Mouse (Mus musculus): Measurements from ENCODE around the gene Rgs12. TPM values are rescaled to one million over a fixed set of nuclear protein-coding genes. Genes with fewer than 3 reads are reported as not detected.

The Rgs12 gene
- polyA plus RNA-seq, 1 experiment from 2014 or later, result 62.4 TPM

GRCm38 (mm10) chr5:34988690-34989089 is 39.4 kb downstream of the Rgs12 start:
- Histone ChIP-seq H3K9ac (replicated peaks; ENCODE audit: low read depth, low read length) (no peak overlapping the region), H3K4me2 (ENCODE audit: low read length) (no peak overlapping the region), H3K27me3 (replicated peaks; ENCODE audit: control insufficient read depth, insufficient read depth, low read length) (no peaks in the 10 kb centered on the region), H3K9me3 (ENCODE audit: control insufficient read depth, low read length) (no peaks in the 10 kb centered on the region), H3K4me3 (replicated peaks; ENCODE audit: low read length) (no peak overlapping the region), H3K36me3 (ENCODE audit: control insufficient read depth, insufficient read depth) (peaks cover 3% of the 10 kb centered on the region; the same call in 1 of the 2 replicates), H3K27ac (ENCODE audit: low read length) (peak overlapping the region; percentile 12; the same call in 1 of the 2 replicates), H3K4me1 (replicated peaks; ENCODE audit: control insufficient read depth, insufficient read depth, low read length) (peaks cover 15% of the 10 kb centered on the region)
- ATAC-seq, result no peak
- 89% methylated on average over 5 of the region's 5 CpGs for WGBS

- Histone ChIP-seq H3K4me3 (replicated peaks; ENCODE audit: low read length) (no peak overlapping the region), H3K36me3 (ENCODE audit: control insufficient read depth, insufficient read depth) (no peaks in the 10 kb centered on the region), H3K4me1 (replicated peaks; ENCODE audit: control insufficient read depth, insufficient read depth, low read length) (peaks cover 15% of the 10 kb centered on the region), H3K27ac (ENCODE audit: low read length) (no peak overlapping the region), H3K9ac (replicated peaks; ENCODE audit: low read depth, low read length) (no peak overlapping the region), H3K27me3 (replicated peaks; ENCODE audit: control insufficient read depth, insufficient read depth, low read length) (no peaks in the 10 kb centered on the region), H3K9me3 (ENCODE audit: control insufficient read depth, low read length) (no peaks in the 10 kb centered on the region), H3K4me2 (ENCODE audit: low read length) (no peak overlapping the region)
- ATAC-seq, result peak; percentile 46; the same call in 1 of the 2 replicates
- WGBS, result 40% methylated on average over 12 of the region's 12 CpGs
Observed at GRCm38 (mm10) chr5:34989321-34989772, 40.1 kb downstream of the Rgs12 start.

GRCm38 (mm10) chr5:34998754-34999153 is 49.5 kb downstream of the Rgs12 start:
- ATAC-seq, result no peak
- H3K4me3 ChIP-seq (replicated peaks; ENCODE audit: low read length), result no peak overlapping the region
- no peak overlapping the region for H3K9ac ChIP-seq (replicated peaks; ENCODE audit: low read depth, low read length)
- no peaks in the 10 kb centered on the region for H3K36me3 ChIP-seq (ENCODE audit: control insufficient read depth, insufficient read depth)
- H3K27ac ChIP-seq (ENCODE audit: low read length), result no peak overlapping the region
- H3K4me1 ChIP-seq (replicated peaks; ENCODE audit: control insufficient read depth, insufficient read depth, low read length), result peaks cover 6% of the 10 kb centered on the region
- H3K27me3 ChIP-seq (replicated peaks; ENCODE audit: control insufficient read depth, insufficient read depth, low read length), result no peaks in the 10 kb centered on the region
- H3K4me2 ChIP-seq (ENCODE audit: low read length), result no peak overlapping the region
- H3K9me3 ChIP-seq (ENCODE audit: control insufficient read depth, low read length), result no peaks in the 10 kb centered on the region
- 48% methylated on average over 3 of the region's 3 CpGs for WGBS

GRCm38 (mm10) chr5:34999281-34999680 is 50.0 kb downstream of the Rgs12 start:
- no peak for ATAC-seq
- 77% methylated on average over 6 of the region's 6 CpGs for WGBS
- no peak overlapping the region for H3K4me2 ChIP-seq (ENCODE audit: low read length)
- no peak overlapping the region for H3K27ac ChIP-seq (ENCODE audit: low read length)
- no peak overlapping the region for H3K4me3 ChIP-seq (replicated peaks; ENCODE audit: low read length)
- no peaks in the 10 kb centered on the region for H3K27me3 ChIP-seq (replicated peaks; ENCODE audit: control insufficient read depth, insufficient read depth, low read length)
- H3K36me3 ChIP-seq (ENCODE audit: control insufficient read depth, insufficient read depth), result no peaks in the 10 kb centered on the region
- no peaks in the 10 kb centered on the region for H3K9me3 ChIP-seq (ENCODE audit: control insufficient read depth, low read length)
- peaks cover 11% of the 10 kb centered on the region for H3K4me1 ChIP-seq (replicated peaks; ENCODE audit: control insufficient read depth, insufficient read depth, low read length)
- H3K9ac ChIP-seq (replicated peaks; ENCODE audit: low read depth, low read length), result no peak overlapping the region

GRCm38 (mm10) chr5:35000323-35000722 is 51.1 kb downstream of the Rgs12 start:
- Histone ChIP-seq H3K9me3 (ENCODE audit: control insufficient read depth, low read length) (no peaks in the 10 kb centered on the region), H3K9ac (replicated peaks; ENCODE audit: low read depth, low read length) (no peak overlapping the region), H3K4me1 (replicated peaks; ENCODE audit: control insufficient read depth, insufficient read depth, low read length) (peaks cover 15% of the 10 kb centered on the region), H3K27me3 (replicated peaks; ENCODE audit: control insufficient read depth, insufficient read depth, low read length) (no peaks in the 10 kb centered on the region), H3K4me2 (ENCODE audit: low read length) (no peak overlapping the region), H3K27ac (ENCODE audit: low read length) (no peak overlapping the region), H3K36me3 (ENCODE audit: control insufficient read depth, insufficient read depth) (no peaks in the 10 kb centered on the region), H3K4me3 (replicated peaks; ENCODE audit: low read length) (no peak overlapping the region)
- ATAC-seq, result no peak

- no peak overlapping the region for H3K4me3 ChIP-seq (replicated peaks; ENCODE audit: low read length)
- H3K36me3 ChIP-seq (ENCODE audit: control insufficient read depth, insufficient read depth), result no peaks in the 10 kb centered on the region
- H3K9me3 ChIP-seq (ENCODE audit: control insufficient read depth, low read length), result no peaks in the 10 kb centered on the region
- no peaks in the 10 kb centered on the region for H3K27me3 ChIP-seq (replicated peaks; ENCODE audit: control insufficient read depth, insufficient read depth, low read length)
- H3K4me2 ChIP-seq (ENCODE audit: low read length), result no peak overlapping the region
- ATAC-seq, result no peak
- WGBS, result 78% methylated on average over 3 of the region's 3 CpGs
- no peak overlapping the region for H3K27ac ChIP-seq (ENCODE audit: low read length)
- peaks cover 15% of the 10 kb centered on the region for H3K4me1 ChIP-seq (replicated peaks; ENCODE audit: control insufficient read depth, insufficient read depth, low read length)
- no peak overlapping the region for H3K9ac ChIP-seq (replicated peaks; ENCODE audit: low read depth, low read length)
Observed at GRCm38 (mm10) chr5:35001144-35001543, 51.9 kb downstream of the Rgs12 start.

- H3K9me3 ChIP-seq (ENCODE audit: control insufficient read depth, low read length), result no peaks in the 10 kb centered on the region
- H3K27me3 ChIP-seq (replicated peaks; ENCODE audit: control insufficient read depth, insufficient read depth, low read length), result no peaks in the 10 kb centered on the region
- ATAC-seq, result peak; percentile 52; the same call in 1 of the 2 replicates
- H3K36me3 ChIP-seq (ENCODE audit: control insufficient read depth, insufficient read depth), result no peaks in the 10 kb centered on the region
- peaks cover 15% of the 10 kb centered on the region for H3K4me1 ChIP-seq (replicated peaks; ENCODE audit: control insufficient read depth, insufficient read depth, low read length)
- peak overlapping the region; percentile 25; the same call in 1 of the 2 replicates for H3K27ac ChIP-seq (ENCODE audit: low read length)
- H3K9ac ChIP-seq (replicated peaks; ENCODE audit: low read depth, low read length), result no peak overlapping the region
- H3K4me2 ChIP-seq (ENCODE audit: low read length), result no peak overlapping the region
- no peak overlapping the region for H3K4me3 ChIP-seq (replicated peaks; ENCODE audit: low read length)
- 57% methylated on average over 7 of the region's 7 CpGs for WGBS
Observed at GRCm38 (mm10) chr5:35003611-35004162, 54.4 kb downstream of the Rgs12 start.

- Histone ChIP-seq H3K9ac (replicated peaks; ENCODE audit: low read depth, low read length) (no peak overlapping the region), H3K4me2 (ENCODE audit: low read length) (no peak overlapping the region), H3K27ac (ENCODE audit: low read length) (no peak overlapping the region), H3K4me1 (replicated peaks; ENCODE audit: control insufficient read depth, insufficient read depth, low read length) (peaks cover 15% of the 10 kb centered on the region), H3K9me3 (ENCODE audit: control insufficient read depth, low read length) (no peaks in the 10 kb centered on the region), H3K4me3 (replicated peaks; ENCODE audit: low read length) (no peak overlapping the region), H3K27me3 (replicated peaks; ENCODE audit: control insufficient read depth, insufficient read depth, low read length) (no peaks in the 10 kb centered on the region), H3K36me3 (ENCODE audit: control insufficient read depth, insufficient read depth) (no peaks in the 10 kb centered on the region)
- WGBS, result 83% methylated on average over 2 of the region's 2 CpGs
- no peak for ATAC-seq
Observed at GRCm38 (mm10) chr5:35004769-35005168, 55.5 kb downstream of the Rgs12 start.

GRCm38 (mm10) chr5:35005659-35006058 is 56.4 kb downstream of the Rgs12 start:
- H3K4me1 ChIP-seq (replicated peaks; ENCODE audit: control insufficient read depth, insufficient read depth, low read length), result peaks cover 15% of the 10 kb centered on the region
- no peak overlapping the region for H3K4me2 ChIP-seq (ENCODE audit: low read length)
- H3K4me3 ChIP-seq (replicated peaks; ENCODE audit: low read length), result no peak overlapping the region
- H3K27ac ChIP-seq (ENCODE audit: low read length), result no peak overlapping the region
- no peaks in the 10 kb centered on the region for H3K36me3 ChIP-seq (ENCODE audit: control insufficient read depth, insufficient read depth)
- H3K9me3 ChIP-seq (ENCODE audit: control insufficient read depth, low read length), result no peaks in the 10 kb centered on the region
- ATAC-seq, result no peak
- 92% methylated on average over 3 of the region's 3 CpGs for WGBS
- no peaks in the 10 kb centered on the region for H3K27me3 ChIP-seq (replicated peaks; ENCODE audit: control insufficient read depth, insufficient read depth, low read length)
- H3K9ac ChIP-seq (replicated peaks; ENCODE audit: low read depth, low read length), result no peak overlapping the region

GRCm38 (mm10) chr5:35006599-35006998 is 57.4 kb downstream of the Rgs12 start:
- Histone ChIP-seq H3K27me3 (replicated peaks; ENCODE audit: control insufficient read depth, insufficient read depth, low read length) (no peaks in the 10 kb centered on the region), H3K4me1 (replicated peaks; ENCODE audit: control insufficient read depth, insufficient read depth, low read length) (peaks cover 15% of the 10 kb centered on the region), H3K9ac (replicated peaks; ENCODE audit: low read depth, low read length) (no peak overlapping the region), H3K4me3 (replicated peaks; ENCODE audit: low read length) (no peak overlapping the region), H3K27ac (ENCODE audit: low read length) (no peak overlapping the region), H3K9me3 (ENCODE audit: control insufficient read depth, low read length) (no peaks in the 10 kb centered on the region), H3K4me2 (ENCODE audit: low read length) (no peak overlapping the region), H3K36me3 (ENCODE audit: control insufficient read depth, insufficient read depth) (no peaks in the 10 kb centered on the region)
- 78% methylated on average over 2 of the region's 2 CpGs for WGBS
- no peak for ATAC-seq

Data from forebrain, embryonic 16.5 days (tissue).